Mouse (Mus musculus) left cerebral cortex, adult 8-10 months (tissue): Measurements from ENCODE around the gene Tnks2. TPM values are rescaled to one million over a fixed set of nuclear protein-coding genes. Genes with fewer than 3 reads are reported as not detected.

ENCODE experiments used
- DNase-seq, 2 experiments: peaks; one replicate each; pipeline ENCODE4 v3.0.0; 2022; ENCODE audit warnings: low spot score in 2 of 2
- total RNA-seq, 4 experiments: library from RNA; stranded (reverse); gene quantifications; 2 replicates each; pipeline ENCODE4 v1.2.4; 2022

Tnks2 gene
- total RNA-seq, 4 experiments from 2014 or later = 105 to 124 (median 108) TPM

DNA sequence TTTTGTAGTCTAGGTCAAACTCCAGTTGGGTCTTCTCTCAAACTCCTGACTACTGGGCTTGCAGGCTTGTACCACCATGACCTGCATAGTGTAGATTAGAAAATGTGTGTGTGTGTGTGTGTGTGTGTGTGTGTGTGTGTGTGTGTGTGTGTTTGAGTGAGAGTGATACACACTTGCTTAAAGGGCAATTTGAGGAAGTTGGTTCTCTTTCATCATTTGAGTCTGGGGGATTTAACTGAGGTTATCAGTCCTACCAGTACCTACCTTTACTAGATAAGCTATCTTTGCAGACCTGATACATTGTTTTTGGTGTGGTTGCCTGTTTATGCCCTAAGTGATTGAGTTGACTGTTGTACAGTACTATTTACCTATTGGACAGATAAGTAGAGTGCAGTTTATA lies 98.1 kb downstream of the Tnks2 start:
- no peak for DNase-seq

DNA sequence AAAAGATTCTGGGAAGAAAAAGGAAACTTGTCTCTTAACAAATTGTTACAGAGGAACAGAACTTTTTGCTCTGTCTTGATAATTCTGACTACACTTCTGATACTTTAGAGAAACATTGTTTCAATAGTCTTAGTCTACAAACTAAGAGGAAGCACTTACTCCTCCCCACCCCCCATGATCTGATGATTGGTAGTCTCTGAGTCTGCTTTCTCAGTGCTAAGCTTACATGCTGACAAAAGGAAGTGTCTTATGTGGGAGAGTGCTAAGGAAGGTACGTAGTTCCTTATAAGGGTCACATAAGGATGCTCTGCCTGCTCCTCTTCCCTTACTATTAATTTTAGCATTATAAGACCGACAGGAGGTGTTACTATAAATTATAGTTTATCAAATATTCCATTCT lies 98.6 kb downstream of the Tnks2 start:
- DNase-seq = no peak

GRCm38 (mm10) chr19:36936285-36936684 lies 102.3 kb downstream of the Tnks2 start:
- no peak for DNase-seq

GRCm38 (mm10) chr19:36938008-36938407 lies 104.0 kb downstream of the Tnks2 start:
- no peak for DNase-seq

GRCm38 (mm10) chr19:36940064-36940463 lies 106.0 kb downstream of the Tnks2 start:
- DNase-seq = no peak

Other genes starting within 250 kb of the Tnks2 start
- 10 to 100 TPM; 44.9 to 49.2 (median 46.9) TPM for gene Ppp1r3c, start 97.6 kb upstream of the Tnks2 start, total RNA-seq
- 1 to 10 TPM; 5.3 to 6.8 (median 6.4) TPM for gene Fgfbp3, start 85.4 kb downstream of the Tnks2 start, total RNA-seq
- gene Btaf1, start 91.8 kb downstream of the Tnks2 start, total RNA-seq = 10 to 100 TPM; 20.8 to 24.2 (median 22.5) TPM